Mouse (Mus musculus): ENCODE measurements at regions not wholly inside any gene's neighbourhood (a gene's known extent, or its start where the extent isn't known, plus 50 kb on each side); places are given as distances from the start of the nearest gene placed in this dataset.

DNA sequence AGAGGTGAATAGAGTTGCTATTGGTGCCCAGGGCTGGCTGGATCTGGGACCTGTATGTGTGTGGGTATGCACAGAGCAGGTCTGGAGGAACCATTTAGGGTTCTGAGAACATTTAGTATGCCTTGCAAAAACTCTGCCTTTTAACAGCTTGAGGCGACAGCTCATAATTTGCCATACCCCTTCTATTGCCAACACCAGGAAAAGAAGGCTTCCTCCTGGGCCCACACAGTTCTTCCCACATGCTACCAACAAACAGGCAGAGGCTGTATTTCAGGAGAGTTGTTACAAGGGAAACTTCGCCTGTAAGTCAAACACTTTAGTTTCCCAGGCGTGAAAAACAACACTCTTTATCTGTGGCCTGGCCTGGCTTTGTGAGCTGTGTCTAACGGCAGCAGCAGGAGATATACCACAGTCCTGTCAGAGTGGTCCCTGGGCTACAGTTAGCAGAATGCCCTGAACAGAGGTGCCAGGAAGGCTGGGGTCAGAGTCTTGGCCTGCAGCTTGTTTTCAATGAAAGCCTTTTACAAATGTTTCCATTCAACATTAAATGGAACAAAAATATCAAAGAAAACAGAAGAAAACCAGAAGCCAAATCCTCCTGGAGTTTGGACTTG lies 225.4 kb downstream of the Dhx35 start:
- DNase-seq (ENCODE audit: low read depth): no peak

- no peak for DNase-seq (ENCODE audit: low read depth)
These were observed 237.5 kb downstream of the Dhx35 start for GRCm38 (mm10) chr2:159032147-159032546.

DNA sequence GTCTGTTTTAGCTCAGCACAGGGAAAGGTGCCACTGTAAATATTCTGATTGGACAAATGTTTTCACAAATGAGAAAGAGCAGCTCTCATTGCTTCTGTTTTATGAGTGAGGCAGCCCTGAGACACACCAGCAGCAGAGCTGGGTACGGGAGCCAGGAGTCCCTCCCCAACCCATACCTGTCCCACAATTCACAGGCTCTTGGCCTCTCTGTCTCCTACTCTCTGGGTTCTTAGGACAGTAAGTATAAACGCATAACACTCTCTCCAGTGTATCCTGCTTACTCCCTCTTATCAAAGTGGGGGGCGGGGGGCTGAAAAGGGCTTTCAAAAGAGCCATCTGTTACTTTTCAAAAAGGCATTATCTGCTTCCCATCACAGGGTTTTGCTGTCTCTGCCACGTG lies 245.3 kb downstream of the Dhx35 start:
- DNase-seq (ENCODE audit: low read depth): no peak

GRCm38 (mm10) chr2:159053534-159053933 lies 258.9 kb downstream of the Dhx35 start:
- no peak for DNase-seq (ENCODE audit: low read depth)

- DNase-seq (ENCODE audit: low read depth): peak; percentile 12
These were observed 259.3 kb downstream of the Dhx35 start for GRCm38 (mm10) chr2:159053936-159054335.

DNA sequence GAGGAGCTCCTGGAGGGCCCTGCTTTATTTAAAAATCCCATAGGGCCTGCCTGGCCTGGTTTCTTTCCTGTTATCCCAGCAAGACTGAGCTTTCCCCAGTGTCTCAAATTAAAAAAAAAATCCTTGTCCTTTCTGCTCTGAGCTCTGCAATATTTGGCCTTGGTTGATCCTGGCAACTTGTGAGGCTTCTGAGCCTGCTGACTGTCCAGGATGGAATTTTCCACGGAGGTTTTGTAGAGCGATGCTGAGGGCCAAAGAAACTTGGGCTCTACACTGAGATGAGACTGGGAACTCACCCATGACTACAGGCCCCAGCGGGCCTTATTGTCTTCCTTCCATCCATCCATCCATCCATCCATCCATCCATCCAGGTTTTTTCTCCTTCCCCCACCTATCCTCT lies 259.8 kb downstream of the Dhx35 start:
- DNase-seq (ENCODE audit: low read depth): no peak

GRCm38 (mm10) chr2:159055780-159056179 lies 261.2 kb downstream of the Dhx35 start:
- no peak for DNase-seq (ENCODE audit: low read depth)

DNA sequence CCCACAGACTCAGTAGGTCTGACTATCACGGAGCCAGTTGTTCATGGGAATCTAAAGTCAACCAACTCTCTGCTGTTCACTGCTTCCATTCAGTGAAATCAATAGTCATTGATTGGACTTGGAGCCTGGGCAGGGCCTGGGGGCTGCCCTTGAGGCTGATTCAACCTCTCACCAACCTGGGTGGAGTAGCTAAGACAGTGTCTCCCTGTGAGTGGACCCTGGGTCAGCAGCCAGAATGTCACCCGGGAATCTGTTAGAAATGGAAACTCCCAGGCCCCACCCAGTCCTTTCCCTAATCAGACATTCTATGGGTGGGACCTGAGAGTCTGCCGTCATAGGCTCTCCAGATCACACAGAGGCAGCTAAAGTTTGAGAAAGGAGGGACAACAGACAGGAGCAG lies 262.4 kb downstream of the Dhx35 start:
- no peak for DNase-seq (ENCODE audit: low read depth)

DNA sequence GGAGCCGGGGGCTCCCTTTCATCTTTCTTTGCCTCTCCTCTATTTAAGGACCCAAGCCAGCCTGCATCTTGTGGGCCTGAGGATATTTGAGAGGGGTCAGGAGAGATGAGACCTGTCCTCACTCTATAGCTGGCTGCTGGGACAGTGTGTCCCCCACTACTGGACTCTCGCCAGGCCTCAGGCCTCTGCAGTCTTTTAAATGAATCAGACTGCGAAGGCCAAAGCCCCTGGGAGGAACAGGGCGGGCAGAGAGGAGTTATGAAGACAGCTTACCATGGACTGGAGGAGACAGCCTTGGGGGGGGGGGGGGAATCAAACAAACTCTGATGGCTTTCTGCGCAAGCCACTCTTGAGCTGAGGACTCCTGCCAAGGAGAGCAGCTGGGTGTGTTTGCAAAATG lies 262.9 kb downstream of the Dhx35 start:
- no peak for DNase-seq (ENCODE audit: low read depth)

DNA sequence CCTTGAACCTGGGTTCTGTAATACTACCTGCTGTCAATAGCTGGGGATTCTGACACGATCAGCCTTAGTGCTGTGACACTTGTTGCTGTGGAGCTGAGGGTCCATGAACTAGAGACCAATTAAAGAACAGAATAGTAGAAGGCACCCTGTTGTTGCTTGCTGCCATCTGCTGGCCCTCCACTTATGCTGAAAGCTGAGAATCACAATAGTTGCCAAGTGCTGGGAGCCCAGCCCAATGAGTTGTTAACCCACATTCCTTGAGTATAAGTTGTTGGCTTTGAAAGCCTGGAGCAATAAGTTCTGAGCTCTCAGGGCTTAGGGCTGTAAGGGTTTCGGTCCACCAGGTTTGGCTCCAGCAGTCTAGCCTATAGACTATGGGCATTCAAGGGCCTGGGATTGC lies 267.7 kb downstream of the Dhx35 start:
- no peak for DNase-seq (ENCODE audit: low read depth)

- no peak for DNase-seq (ENCODE audit: low read depth)
These were observed 268.1 kb downstream of the Dhx35 start for GRCm38 (mm10) chr2:159062666-159063065.

DNA sequence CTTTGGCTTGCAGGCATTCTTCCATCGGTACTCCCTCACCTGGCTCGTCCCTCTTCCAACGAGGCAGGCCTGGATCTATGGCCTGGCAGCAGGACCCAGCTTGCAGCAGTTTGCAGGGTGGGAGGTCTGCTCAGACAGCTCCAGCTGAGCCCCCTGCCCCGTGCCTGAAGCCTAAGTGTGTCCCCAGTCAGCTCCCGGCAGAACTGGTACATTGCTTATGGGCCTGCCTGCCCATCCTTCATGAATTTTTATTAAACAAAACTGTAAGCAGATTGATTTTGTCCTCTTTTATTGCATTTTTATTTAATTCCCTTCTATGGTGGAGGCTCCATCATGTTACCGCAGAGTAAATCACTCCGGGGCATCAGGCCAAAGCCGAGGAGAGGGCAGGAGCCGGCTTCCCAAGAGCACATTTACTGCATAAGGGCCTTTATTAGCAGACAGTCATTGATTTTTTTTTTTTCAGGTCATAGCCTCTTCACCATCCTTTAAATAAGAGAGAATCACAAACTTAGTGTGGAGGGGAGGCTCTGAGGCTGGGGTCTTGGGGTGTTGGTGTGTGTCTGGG lies 269.9 kb downstream of the Dhx35 start:
- DNase-seq (ENCODE audit: low read depth): no peak

DNA sequence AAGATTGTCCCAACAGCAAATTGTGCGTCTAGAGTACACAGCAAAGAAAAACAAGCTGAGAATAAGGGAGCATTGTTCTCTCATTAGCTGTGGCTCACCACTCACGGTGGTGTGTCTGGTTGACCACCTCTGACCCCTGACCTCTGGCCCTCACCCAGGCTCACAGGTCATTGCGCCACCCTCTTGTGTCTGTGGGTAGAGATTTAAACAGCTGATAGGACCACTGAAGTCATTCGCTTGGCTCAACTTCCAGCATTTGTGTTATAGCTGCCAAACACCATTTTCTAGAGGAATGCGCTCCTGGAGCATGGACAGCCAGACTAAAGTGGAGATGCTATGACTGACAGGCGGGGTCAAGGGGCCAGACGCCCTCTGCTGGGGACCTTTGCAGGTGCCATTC lies 272.9 kb downstream of the Dhx35 start:
- DNase-seq (ENCODE audit: low read depth): no peak

GRCm38 (mm10) chr2:159068303-159069020 lies 273.9 kb downstream of the Dhx35 start:
- DNase-seq (ENCODE audit: low read depth): no peak

GRCm38 (mm10) chr2:159069180-159069579 lies 274.6 kb downstream of the Dhx35 start:
- no peak for DNase-seq (ENCODE audit: low read depth)

DNA sequence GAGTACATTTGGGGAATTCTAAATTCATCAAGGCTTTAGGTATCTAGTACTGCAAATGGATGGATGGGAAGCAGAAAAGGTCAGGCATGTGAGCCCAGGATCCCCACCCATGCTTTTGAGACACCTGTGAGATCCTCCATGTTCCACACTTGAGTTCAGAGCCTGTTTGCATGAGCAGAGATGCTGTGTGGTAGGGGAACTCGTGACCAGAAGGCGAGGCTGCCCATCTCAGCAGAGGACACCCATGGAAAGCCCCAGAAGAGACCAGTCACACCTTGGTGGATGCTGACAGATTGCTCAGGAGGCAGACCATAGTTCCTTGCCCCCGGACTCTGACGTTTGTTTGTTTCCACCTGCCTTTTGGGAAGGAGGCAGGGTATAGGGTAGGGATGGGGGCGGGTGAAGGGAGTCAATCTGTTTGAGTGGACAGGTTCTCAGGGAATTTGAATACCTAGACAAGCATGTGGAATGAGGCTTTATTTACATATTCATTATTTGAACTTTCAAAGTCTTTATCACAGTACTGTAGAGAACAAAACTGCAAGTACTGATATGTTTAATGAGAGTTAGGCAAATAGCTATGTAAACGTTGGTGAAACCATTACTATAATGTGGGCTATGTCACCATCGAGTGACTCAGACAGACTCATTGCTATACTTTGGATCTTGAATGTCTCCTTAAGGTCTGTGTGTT lies 278.5 kb downstream of the Dhx35 start:
- DNase-seq (ENCODE audit: low read depth): no peak

DNA sequence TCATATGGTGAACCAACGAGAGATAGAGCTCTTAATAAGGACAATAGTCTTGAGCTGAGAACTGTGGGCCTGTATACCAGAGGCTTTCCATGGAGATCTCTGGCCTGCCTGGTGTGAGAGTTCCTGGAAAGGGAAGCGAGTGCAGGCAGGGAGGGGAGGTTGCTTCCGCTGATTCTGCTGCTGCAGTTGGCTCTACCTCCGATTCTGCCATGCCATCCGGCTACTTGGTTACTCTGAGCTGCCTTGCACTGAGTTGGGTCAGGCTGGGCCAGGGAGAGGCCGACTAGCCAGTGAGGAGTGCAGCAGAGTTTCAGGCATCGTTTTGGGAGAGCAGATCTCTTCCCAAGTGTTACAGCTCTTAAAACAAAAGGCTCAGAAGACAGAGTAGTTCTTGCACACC lies 285.2 kb downstream of the Dhx35 start:
- no peak for DNase-seq (ENCODE audit: low read depth)

- no peak for DNase-seq (ENCODE audit: low read depth)
These were observed 286.4 kb downstream of the Dhx35 start for GRCm38 (mm10) chr2:159080784-159081544.

DNA sequence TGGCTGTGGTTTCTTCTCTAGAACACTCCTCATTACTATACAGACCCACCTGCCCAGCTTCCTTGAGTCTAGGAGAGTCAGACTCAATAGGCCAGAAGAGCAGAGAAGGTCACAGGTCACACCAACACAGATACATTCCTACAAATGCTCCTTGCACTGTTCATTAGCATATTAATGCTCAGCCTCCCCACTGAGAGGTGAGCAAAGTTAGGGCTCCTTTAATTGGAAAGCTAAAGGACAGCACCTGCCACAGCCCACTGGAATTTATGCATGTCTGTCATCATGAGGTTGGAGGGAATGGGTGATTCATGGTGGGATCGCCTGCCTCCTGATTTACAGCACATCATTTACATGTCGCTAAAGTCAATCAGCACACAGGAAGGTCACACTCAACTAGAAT lies 292.2 kb downstream of the Dhx35 start:
- no peak for DNase-seq (ENCODE audit: low read depth)

DNA sequence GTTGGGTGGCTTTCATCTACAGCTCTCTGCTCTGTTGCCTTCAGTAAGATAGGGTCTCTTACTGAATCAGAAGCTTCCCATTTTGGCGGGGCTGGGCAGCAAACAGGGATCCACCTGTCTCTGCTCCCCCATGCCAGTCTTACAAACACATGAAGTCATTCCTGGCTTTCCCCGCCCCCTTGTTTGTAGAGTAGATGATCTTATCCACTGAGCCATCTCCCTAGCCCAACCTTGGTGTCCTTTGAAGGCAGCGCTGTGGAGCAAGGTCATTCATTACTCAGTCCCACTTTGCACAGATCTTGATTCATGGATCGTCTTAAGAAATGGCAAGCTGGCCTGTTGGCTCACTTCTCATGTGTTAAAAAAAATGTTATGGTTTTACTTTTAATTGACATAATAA lies 293.6 kb downstream of the Dhx35 start:
- DNase-seq (ENCODE audit: low read depth): no peak

GRCm38 (mm10) chr2:159096667-159097066 lies 302.1 kb downstream of the Dhx35 start:
- DNase-seq (ENCODE audit: low read depth): no peak

DNA sequence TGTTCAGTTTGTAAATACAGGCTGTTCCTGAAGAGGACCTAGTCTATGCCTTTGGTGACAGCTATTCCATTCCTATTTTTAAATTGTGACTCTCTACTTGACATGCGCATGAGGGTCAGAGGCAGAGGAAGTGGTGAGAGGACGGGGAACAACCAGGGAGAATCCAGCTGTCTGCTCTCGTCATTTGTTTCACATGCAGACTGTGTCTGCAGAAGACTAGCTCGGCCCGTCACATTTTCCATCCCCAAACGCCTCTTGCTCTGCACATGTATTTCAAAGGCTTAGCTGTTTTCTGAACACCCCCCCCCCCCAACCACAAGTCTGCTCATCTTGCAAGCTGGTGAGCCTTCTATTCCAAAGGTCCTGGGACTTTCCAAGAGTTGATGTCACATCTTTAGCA lies 339.4 kb downstream of the Dhx35 start:
- DNase-seq (ENCODE audit: low read depth): no peak
